Mouse (Mus musculus) lung, embryonic 14.5 days (tissue): ENCODE data around the gene Abcb5. TPM values are rescaled to one million over a fixed set of nuclear protein-coding genes. Genes with fewer than 3 reads are reported as not detected.
"Not testable (repeated sequence)": the region's sequence is repeated elsewhere in the genome, so short reads cannot be mapped to it uniquely, and the experiment has no call there.

Experiments used
- ATAC-seq: fragments of 200-750 bp; cut with Nextera tagmentation; 2 replicates; pipeline ENCODE4 v1.8.0; 2017; ENCODE audit warnings: mild to moderate bottlenecking, moderate TSS enrichment, moderate library complexity; ENCODE audit not compliant: insufficient read depth
- DNase-seq: peaks from one replicate; pipeline ENCODE4 v3.0.0-alpha.2; 2015
- H3K27ac ChIP-seq: fragments of 300-500 bp; sonication (generic); 2 replicates; pipeline ENCODE4 v1.5.1; 2014; ENCODE audit warnings: low read depth, mild to moderate bottlenecking, moderate library complexity
- H3K27me3 ChIP-seq: fragments of 300-500 bp; sonication (generic); 2 replicates; pipeline ENCODE4 v1.6.1; 2014; ENCODE audit warnings: low read length, control low read depth; ENCODE audit not compliant: insufficient read depth
- H3K36me3 ChIP-seq: fragments of 300-500 bp; sonication (generic); 2 replicates; pipeline ENCODE4 v1.6.1; 2014; ENCODE audit warnings: control low read depth; ENCODE audit not compliant: insufficient read depth
- H3K4me1 ChIP-seq: fragments of 300-500 bp; sonication (generic); 2 replicates; pipeline ENCODE4 v1.6.1; 2014; ENCODE audit warnings: antibody characterized with exemption, control low read depth; ENCODE audit not compliant: insufficient read depth
- H3K4me2 ChIP-seq: fragments of 300-500 bp; sonication (generic); 2 replicates; pipeline ENCODE4 v1.6.1; 2014; ENCODE audit warnings: mild to moderate bottlenecking
- H3K4me3 ChIP-seq: fragments of 300-500 bp; sonication (generic); 2 replicates; pipeline ENCODE4 v1.5.1; 2014; ENCODE audit warnings: low read depth, low read length
- H3K9ac ChIP-seq: fragments of 300-500 bp; sonication (generic); 2 replicates; pipeline ENCODE4 v1.6.1; 2014
- H3K9me3 ChIP-seq: fragments of 300-500 bp; sonication (generic); 2 replicates; pipeline ENCODE4 v1.6.1; 2016; ENCODE audit warnings: low read depth, low read length, control low read depth
- CTCF ChIP-seq: IDR thresholded peaks from 2 replicates; pipeline ENCODE4 v1.5.1; 2016; ENCODE audit warnings: antibody characterized with exemption, low read depth
- WGBS: fragments of 180-500 bp; shearing (Covaris S2); extraction: QIAGEN DNeasy Blood & Tissue Kit; methylation state at CpG from one replicate; pipeline ENCODE4 v1.1.7; 2014; 5-methylcytosine and 5-hydroxymethylcytosine counted together
- polyA plus RNA-seq: library from polyadenylated mRNA; unstranded; fragments of >200 nt; fragmentation: Nextera tagmentation; extraction: Ambion mirVana; gene quantifications from 2 replicates; pipeline ENCODE4 v1.2.1, GENCODE M21; 2014

Gene Abcb5
- not detected in 2 replicates for polyA plus RNA-seq

- no peaks in the 10 kb centered on the region for H3K27me3 ChIP-seq
- no peaks in the 10 kb centered on the region for H3K4me1 ChIP-seq
- no peak within 1 kb of the TSS for H3K4me3 ChIP-seq
- ATAC-seq = no peak
- WGBS = 65% methylated on average over 4 of the region's 4 CpGs
- TF ChIP-seq CTCF = no peak
- no peak for DNase-seq
- H3K9me3 ChIP-seq = no peaks in the 10 kb centered on the region
- H3K4me2 ChIP-seq = no peak within 1 kb of the TSS
- no peak within 1 kb of the TSS for H3K9ac ChIP-seq
- no peak within 1 kb of the TSS for H3K27ac ChIP-seq
- H3K36me3 ChIP-seq = no peaks in the 10 kb centered on the region
Observed at GRCm38 (mm10) chr12:118966321-118966720, at the start of gene Abcb5. Gene Abcb5 (minus strand): TSS chr12:118966421.

- H3K27me3 ChIP-seq = no peaks in the 10 kb centered on the region
- H3K36me3 ChIP-seq = no peaks in the 10 kb centered on the region
- ATAC-seq (no peak), DNase-seq (no peak)
- WGBS = 71% methylated on average over 2 of the region's 2 CpGs
- no peak overlapping the region for H3K27ac ChIP-seq
- no peak overlapping the region for H3K9ac ChIP-seq
- TF ChIP-seq CTCF = no peak
- no peak overlapping the region for H3K4me3 ChIP-seq
- no peaks in the 10 kb centered on the region for H3K4me1 ChIP-seq
- no peak overlapping the region for H3K4me2 ChIP-seq
- H3K9me3 ChIP-seq = no peaks in the 10 kb centered on the region
Observed at GRCm38 (mm10) chr12:118999230-118999629, 33.0 kb upstream of the Abcb5 start.

GRCm38 (mm10) chr12:118994328-118995166, 28.3 kb upstream of the Abcb5 start:
- DNase-seq (peak; percentile 81), ATAC-seq (peak; percentile 90)
- H3K27me3 ChIP-seq = no peaks in the 10 kb centered on the region
- 70% methylated on average over 1 of the region's 1 CpGs for WGBS
- TF ChIP-seq CTCF = peak; percentile 61
- H3K4me2 ChIP-seq = no peak overlapping the region
- H3K36me3 ChIP-seq = no peaks in the 10 kb centered on the region
- no peak overlapping the region for H3K4me3 ChIP-seq
- no peaks in the 10 kb centered on the region; the same call in 1 of the 2 replicates for H3K9me3 ChIP-seq
- no peaks in the 10 kb centered on the region for H3K4me1 ChIP-seq
- H3K27ac ChIP-seq = no peak overlapping the region
- no peak overlapping the region for H3K9ac ChIP-seq

GRCm38 (mm10) chr12:118984852-118985251, 18.6 kb upstream of the Abcb5 start:
- ATAC-seq = no peak
- Histone ChIP-seq H3K4me3 (no peak overlapping the region), H3K36me3 (no peaks in the 10 kb centered on the region), H3K9me3 (no peaks in the 10 kb centered on the region), H3K4me2 (no peak overlapping the region), H3K4me1 (no peaks in the 10 kb centered on the region), H3K27ac (no peak overlapping the region), H3K27me3 (no peaks in the 10 kb centered on the region), H3K9ac (no peak overlapping the region)
- TF ChIP-seq CTCF = no peak
- no peak for DNase-seq
- 67% methylated on average over 1 of the region's 1 CpGs for WGBS

GRCm38 (mm10) chr12:118930386-118931318, 35.6 kb downstream of the Abcb5 start:
- Histone ChIP-seq H3K9ac (no peak overlapping the region), H3K4me2 (peak overlapping the region; percentile 48), H3K9me3 (no peaks in the 10 kb centered on the region), H3K4me1 (no peaks in the 10 kb centered on the region), H3K4me3 (0 out of 2 replicates have a peak overlapping the region, but pooled peaks have one; percentile 6), H3K27ac (no peak overlapping the region), H3K36me3 (no peaks in the 10 kb centered on the region), H3K27me3 (no peaks in the 10 kb centered on the region)
- DNase-seq = peak; percentile 94
- WGBS = 19% methylated on average over 13 of the region's 13 CpGs
- ATAC-seq = peak; percentile 75
- TF ChIP-seq CTCF = peak; percentile 82

- peak; percentile 58; the same call in 1 of the 2 replicates for ATAC-seq
- Histone ChIP-seq H3K4me3 (no peak overlapping the region), H3K27ac (no peak overlapping the region), H3K4me1 (no peaks in the 10 kb centered on the region), H3K9me3 (no peaks in the 10 kb centered on the region), H3K36me3 (no peaks in the 10 kb centered on the region), H3K27me3 (no peaks in the 10 kb centered on the region), H3K4me2 (peak overlapping the region; percentile 43), H3K9ac (no peak overlapping the region)
- WGBS = 12% methylated on average over 13 of the region's 13 CpGs
- DNase-seq = peak; percentile 86
- TF ChIP-seq CTCF = peak; percentile 82
Observed at GRCm38 (mm10) chr12:118926813-118927281, 39.4 kb downstream of the Abcb5 start.

GRCm38 (mm10) chr12:118923874-118924273, 42.3 kb downstream of the Abcb5 start:
- not testable (repeated sequence) for H3K4me3 ChIP-seq, DNase-seq, ATAC-seq, H3K27me3 ChIP-seq, H3K27ac ChIP-seq, H3K4me1 ChIP-seq, H3K4me2 ChIP-seq, H3K9ac ChIP-seq, H3K9me3 ChIP-seq, H3K36me3 ChIP-seq
- 32% methylated on average over 1 of the region's 1 CpGs for WGBS
